Mouse (Mus musculus) layer of hippocampus, adult 2 months (tissue): ENCODE measurements at regions not wholly inside any gene's neighbourhood (a gene's known extent, or its start where the extent isn't known, plus 50 kb on each side); places are given as distances from the start of the nearest gene placed in this dataset.

Source experiments
- DNase-seq, 2 experiments: peaks; one replicate each; pipeline ENCODE4 v3.0.0; 2022; ENCODE audit warnings: low spot score in 2 of 2
- H3K27ac ChIP-seq: fragments of 200-600 bp; 2 replicates; pipeline ENCODE4 v1.8.1; 2022
- H3K4me3 ChIP-seq: fragments of 200-600 bp; 2 replicates; pipeline ENCODE4 v1.8.1; 2022; ENCODE audit warnings: mild to moderate bottlenecking
- CTCF ChIP-seq: fragments of 200-600 bp; conservative IDR thresholded peaks from 2 replicates; pipeline ENCODE4 v1.8.1; 2022; ENCODE audit warnings: antibody characterized with exemption, mild to moderate bottlenecking, moderate library complexity

GRCm38 (mm10) chr2:103848923-103849700 is 51.7 kb upstream of the Caprin1 start:
- H3K27ac ChIP-seq = no peak overlapping the region
- TF ChIP-seq CTCF = peak; percentile 87
- no peak overlapping the region for H3K4me3 ChIP-seq
- DNase-seq = peak in 1 of 2 experiments; percentile 67

- H3K27ac ChIP-seq = no peak overlapping the region
- no peak overlapping the region for H3K4me3 ChIP-seq
- no peak for TF ChIP-seq CTCF
- DNase-seq = no peak
Observed at GRCm38 (mm10) chr2:103849766-103850530, 52.5 kb upstream of the Caprin1 start.

- no peak for TF ChIP-seq CTCF
- Histone ChIP-seq H3K27ac (no peak overlapping the region), H3K4me3 (no peak overlapping the region)
- no peak for DNase-seq
Observed at GRCm38 (mm10) chr2:103850531-103850816, 53.0 kb upstream of the Caprin1 start.

GRCm38 (mm10) chr2:103851171-103851570 is 53.7 kb upstream of the Caprin1 start:
- no peak for TF ChIP-seq CTCF
- Histone ChIP-seq H3K4me3 (no peak overlapping the region), H3K27ac (no peak overlapping the region)
- no peak for DNase-seq

GRCm38 (mm10) chr2:103861226-103861625 is 63.8 kb upstream of the Caprin1 start:
- no peak for DNase-seq
- Histone ChIP-seq H3K4me3 (no peak overlapping the region), H3K27ac (no peak overlapping the region)
- no peak for TF ChIP-seq CTCF

- no peak for TF ChIP-seq CTCF
- no peak overlapping the region for H3K4me3 ChIP-seq
- no peak overlapping the region for H3K27ac ChIP-seq
- no peak for DNase-seq
Observed at GRCm38 (mm10) chr2:103864254-103864653, 66.8 kb upstream of the Caprin1 start.

- peak; percentile 26 to 41 for DNase-seq
- Histone ChIP-seq H3K27ac (no peak overlapping the region), H3K4me3 (no peak overlapping the region)
- peak; percentile 84 for TF ChIP-seq CTCF
Observed at GRCm38 (mm10) chr2:103865319-103866171, 68.1 kb upstream of the Caprin1 start.

- Histone ChIP-seq H3K27ac (no peak overlapping the region), H3K4me3 (no peak overlapping the region)
- no peak for TF ChIP-seq CTCF
- DNase-seq = no peak
Observed at GRCm38 (mm10) chr2:103867241-103867957, 70.0 kb upstream of the Caprin1 start.

GRCm38 (mm10) chr2:103867958-103868330 is 70.5 kb upstream of the Caprin1 start:
- no peak for DNase-seq
- no peak overlapping the region for H3K27ac ChIP-seq
- no peak for TF ChIP-seq CTCF
- no peak overlapping the region for H3K4me3 ChIP-seq

GRCm38 (mm10) chr2:103868655-103869054 is 71.2 kb upstream of the Caprin1 start:
- DNase-seq = no peak
- no peak for TF ChIP-seq CTCF
- no peak overlapping the region for H3K27ac ChIP-seq
- H3K4me3 ChIP-seq = no peak overlapping the region

- Histone ChIP-seq H3K4me3 (no peak overlapping the region), H3K27ac (no peak overlapping the region)
- DNase-seq = peak; percentile 80 to 84
- peak; percentile 91 for TF ChIP-seq CTCF
Observed at GRCm38 (mm10) chr2:103871522-103872276, 74.2 kb upstream of the Caprin1 start.

GRCm38 (mm10) chr2:103872277-103872636 is 74.8 kb upstream of the Caprin1 start:
- TF ChIP-seq CTCF = no peak
- Histone ChIP-seq H3K27ac (no peak overlapping the region), H3K4me3 (no peak overlapping the region)
- DNase-seq = no peak
